Mouse (Mus musculus): ENCODE data around the gene Abcc10.
A peak's percentile ranks its signal among the peaks of the same experiment; 100 is the strongest.

Gene Abcc10

DNA sequence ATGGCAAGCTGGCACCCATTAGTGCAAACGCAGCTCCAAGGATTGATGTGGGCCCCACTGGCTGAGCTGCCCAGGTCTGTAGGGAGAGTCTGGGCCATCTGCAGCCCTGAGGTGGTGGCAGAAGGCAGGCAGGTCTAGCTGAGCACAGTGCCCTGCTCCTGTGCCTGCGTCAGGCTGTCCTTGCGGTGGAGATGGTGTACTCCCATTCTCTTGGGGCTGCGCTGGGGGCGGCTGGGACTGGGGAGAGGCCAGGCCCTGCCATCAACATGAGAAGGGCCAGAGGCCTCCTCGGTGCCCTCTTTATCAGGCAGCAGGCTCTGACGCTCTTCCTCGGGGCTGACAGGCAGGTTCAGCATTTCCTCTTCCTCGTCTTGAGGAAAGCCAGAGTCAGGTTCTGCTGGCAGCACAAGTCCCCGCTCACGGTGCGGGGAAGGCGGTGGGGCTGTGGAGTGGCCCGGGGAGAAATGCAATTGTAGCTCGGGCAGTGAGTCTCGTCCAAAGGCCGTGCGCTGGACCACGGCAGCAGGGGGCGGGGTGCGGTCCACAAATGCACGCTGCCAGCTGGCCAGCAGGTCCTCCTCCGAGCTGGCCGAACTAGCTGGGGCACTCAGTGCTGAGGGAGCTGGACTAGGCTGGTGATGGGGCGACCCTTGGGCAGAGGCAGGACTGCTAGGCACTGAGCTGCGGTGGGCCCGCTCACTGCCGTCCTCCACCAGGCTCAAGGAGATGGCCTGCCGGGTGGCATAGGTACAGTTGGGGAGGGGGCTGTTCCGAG lies 69.7 kb downstream of the Abcc10 start:
- DNase-seq (ENCODE audit: low spot score): no peak

DNA sequence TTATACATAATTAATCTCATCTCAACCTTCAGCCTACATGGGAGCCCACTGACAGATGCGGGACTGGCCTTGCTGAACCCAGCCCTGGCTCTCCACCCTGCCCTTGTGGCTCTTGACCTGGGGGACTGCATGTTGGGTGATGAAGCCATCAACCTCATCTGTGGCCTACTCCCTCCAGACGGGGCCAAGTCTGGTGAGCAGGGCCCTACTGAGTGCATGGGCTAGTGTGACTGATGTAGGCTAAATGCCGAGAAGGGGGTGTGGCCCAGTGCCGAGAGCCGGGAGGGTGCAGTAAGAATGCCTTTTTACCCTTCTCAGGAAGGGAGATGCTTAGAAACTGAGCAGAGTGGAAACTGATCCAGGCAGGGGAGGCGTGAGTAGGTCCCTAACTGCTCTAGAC lies 73.0 kb downstream of the Abcc10 start:
- DNase-seq (ENCODE audit: low spot score): no peak

DNA sequence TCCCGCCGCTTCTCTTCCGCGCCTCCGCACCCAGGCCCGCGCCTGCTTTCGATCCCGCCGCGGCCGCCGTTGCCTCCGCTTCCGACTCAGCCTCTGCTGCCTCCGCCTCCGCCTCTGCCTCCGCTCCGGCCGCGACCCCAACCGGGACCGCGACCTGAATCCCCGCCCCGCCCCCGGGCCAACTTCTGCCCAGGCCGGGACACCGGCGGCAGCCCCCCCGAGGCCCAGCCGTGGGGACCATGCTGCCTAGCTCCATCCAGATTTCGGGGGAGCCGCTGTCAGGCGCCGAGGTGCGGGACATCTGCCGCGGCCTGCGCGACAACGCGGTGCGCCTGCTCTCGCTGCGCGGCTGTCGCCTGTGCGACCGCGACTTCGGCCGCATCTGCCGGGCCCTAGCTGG lies 74.0 kb downstream of the Abcc10 start:
- DNase-seq (ENCODE audit: low spot score): no peak

DNA sequence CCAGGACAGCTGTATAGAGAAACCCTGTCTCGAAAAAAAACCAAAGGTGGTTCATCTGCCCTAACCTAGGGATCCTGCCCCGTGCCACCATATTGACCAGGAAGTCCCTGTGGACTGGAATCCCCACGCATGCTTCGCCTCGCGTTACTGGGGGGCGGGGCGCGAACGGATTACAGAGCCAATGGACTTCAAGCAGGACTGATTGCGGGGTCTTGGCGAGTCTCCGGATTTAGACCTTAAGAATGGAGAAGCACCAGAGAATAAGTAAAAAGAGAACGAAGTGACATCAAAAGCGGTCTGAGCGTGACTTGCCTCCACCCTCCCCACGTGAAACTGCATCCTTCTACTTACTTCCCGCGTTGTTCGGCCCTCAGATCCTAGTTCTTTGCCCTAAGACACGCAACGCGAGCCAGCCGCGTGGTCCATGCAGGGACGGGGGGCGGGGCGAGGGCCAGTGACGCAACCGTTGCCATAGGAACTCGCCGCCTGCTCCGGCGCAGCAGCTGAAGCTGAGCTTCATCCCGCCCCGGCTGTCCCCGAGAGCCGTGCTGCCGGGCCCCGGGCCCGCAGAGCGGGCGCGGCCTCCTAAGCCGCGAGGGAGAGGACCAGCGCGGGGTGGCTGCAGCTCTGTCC lies 74.6 kb downstream of the Abcc10 start, which contains the start of gene Lrrc73:
TSS of gene Lrrc73 (plus strand) at position 80 of the 633 bp plus-strand sequence.
- peak; percentile 67 for DNase-seq (ENCODE audit: low spot score)

All from urinary bladder, postnatal 10 days (tissue).